Mouse (Mus musculus) layer of hippocampus, adult 18-20 months (tissue): ENCODE data around the gene Nfkbiz. TPM values are rescaled to one million over a fixed set of nuclear protein-coding genes. Genes with fewer than 3 reads are reported as not detected.
"Not testable (repeated sequence)": the region's sequence is repeated elsewhere in the genome, so short reads cannot be mapped to it uniquely, and the experiment has no call there.

ENCODE experiments used
- DNase-seq, 2 experiments: peaks; one replicate each; pipeline ENCODE4 v3.0.0; 2022; ENCODE audit warnings: low spot score in 2 of 2
- long read RNA-seq: library from polyadenylated mRNA; stranded (forward); transcript quantifications from one replicate; pipeline ENCODE4 v2.0.0, GENCODE M21; 2021
- total RNA-seq, 2 experiments: library from RNA; stranded (reverse); gene quantifications; 2 replicates each; pipeline ENCODE4 v1.2.3; 2021

Nfkbiz gene
- 1 to 10 TPM; 6.0 to 6.5 TPM for total RNA-seq
- long read RNA-seq, partial matches to known transcripts = 1 of 6 reads
- long read RNA-seq, other reads (novel, unspliced or antisense) = 2 of 6 reads

DNA sequence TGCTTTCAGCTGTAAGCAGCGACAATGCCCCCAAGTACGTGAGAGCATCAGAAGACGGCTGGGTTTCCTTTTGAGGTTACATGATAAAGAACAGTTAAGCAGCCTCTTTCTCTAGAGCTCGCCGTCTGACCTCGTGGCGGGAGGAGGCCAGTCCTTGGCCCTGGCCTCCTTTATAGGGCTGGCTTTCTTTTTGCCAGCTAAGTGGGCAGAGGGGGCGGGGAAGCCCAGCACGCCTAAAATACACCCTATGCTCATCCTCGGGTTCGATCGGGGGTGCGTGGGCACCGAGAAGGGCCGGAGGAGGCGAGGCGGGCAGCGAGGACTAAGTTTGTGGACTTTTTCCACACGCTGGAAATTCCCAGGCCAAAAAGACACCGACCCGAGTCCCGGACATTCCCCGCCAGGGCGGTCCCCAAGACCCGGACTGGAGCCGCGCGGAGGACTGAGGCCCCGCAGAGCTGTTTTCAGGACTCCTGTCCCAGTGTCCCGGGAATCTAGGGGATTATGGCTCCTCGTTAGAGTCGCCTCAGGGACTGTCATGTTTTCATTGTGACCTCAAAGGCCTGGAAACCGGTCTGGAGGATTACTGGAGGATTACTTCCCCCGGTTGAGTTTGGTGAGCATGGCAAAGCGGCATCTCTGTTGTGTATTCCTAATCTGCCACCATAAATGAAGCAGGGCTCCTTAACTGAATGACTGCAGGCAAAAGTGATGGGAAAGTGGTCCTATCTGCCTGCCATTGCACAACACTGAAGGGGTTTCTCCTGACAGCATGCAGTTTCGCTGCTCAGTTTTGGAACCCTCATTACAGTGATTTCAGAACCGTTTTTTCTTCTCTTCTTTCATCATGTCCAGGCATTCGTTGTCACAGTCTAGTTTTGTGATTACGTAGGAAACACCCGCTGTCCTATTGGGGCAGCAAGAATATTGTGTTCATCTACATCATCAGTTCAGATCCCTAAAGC, at the start of gene Nfkbiz:
TSS of gene Nfkbiz (minus strand) at position 390 of the 965 bp plus-strand sequence.
- DNase-seq = peak; percentile 71 to 80

GRCm38 (mm10) chr16:55887814-55888583, 49.3 kb upstream of the Nfkbiz start:
- DNase-seq = no peak

DNA sequence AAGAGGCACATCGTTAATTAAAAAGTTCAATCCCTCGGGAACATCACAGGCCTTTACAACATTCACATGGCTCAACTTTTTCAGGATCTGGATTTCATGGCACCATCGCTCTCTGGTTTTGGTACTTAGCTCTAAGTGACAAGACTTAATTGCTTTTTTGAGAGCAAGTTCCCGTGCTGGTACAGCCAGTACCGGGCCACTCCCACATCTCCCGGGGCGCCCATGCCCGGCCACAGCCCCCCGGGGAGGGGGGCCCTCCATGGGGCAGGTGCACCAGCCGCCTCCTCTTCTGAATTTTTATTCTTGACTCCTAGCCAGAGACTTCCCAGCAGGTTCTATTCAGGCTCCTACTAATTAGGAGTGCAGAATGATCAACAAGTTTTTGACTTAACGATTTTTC, 45.5 kb upstream of the Nfkbiz start:
- DNase-seq = no peak

DNA sequence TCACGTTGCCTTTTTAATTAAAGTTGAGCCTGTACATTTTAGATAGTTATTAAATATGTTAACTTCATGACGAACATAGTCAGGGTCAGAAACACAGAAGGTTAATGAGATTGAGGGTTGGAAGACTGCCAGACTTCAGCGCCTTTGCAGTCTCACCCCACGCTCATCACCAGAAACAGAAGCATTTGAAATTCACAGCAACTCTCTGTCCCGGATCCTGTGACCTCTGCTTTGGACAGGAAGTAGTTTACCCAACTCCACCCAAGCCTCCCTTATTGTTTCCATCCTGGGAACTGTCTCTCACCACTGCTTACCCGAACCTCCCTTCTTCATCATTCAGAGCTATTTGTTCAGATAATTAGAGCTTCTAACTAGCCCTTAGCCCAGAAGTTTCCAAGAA, 37.3 kb upstream of the Nfkbiz start:
- DNase-seq = no peak

- no peak for DNase-seq
Observed at GRCm38 (mm10) chr16:55863832-55864231, 25.1 kb upstream of the Nfkbiz start.

- peak; percentile 42 to 84 for DNase-seq
Observed at GRCm38 (mm10) chr16:55863149-55863815, 24.6 kb upstream of the Nfkbiz start.

- DNase-seq = no peak
Observed at GRCm38 (mm10) chr16:55861104-55861503, 22.4 kb upstream of the Nfkbiz start.

DNA sequence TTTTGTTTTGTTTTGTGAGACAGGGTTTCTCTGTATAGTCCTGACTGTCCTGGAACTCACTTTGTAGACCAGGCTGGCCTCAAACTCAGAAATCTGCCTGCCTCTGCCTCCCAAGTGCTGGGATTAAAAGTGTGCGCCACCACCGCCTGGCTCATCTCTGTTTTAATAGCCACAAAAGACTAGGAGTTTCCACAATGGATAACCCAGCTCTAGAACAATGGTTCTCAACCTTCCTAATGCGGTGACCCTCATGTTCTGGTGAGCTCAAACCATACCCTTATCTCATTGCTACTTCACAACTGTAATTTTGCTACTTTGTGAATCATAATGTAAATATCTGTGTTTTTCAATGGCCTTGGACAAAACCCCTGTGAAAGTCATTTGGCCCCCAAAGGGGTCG, 20.7 kb upstream of the Nfkbiz start:
- not testable (repeated sequence) for DNase-seq

- DNase-seq = peak; percentile 53 to 81
Observed at GRCm38 (mm10) chr16:55858465-55858864, 19.8 kb upstream of the Nfkbiz start.

DNA sequence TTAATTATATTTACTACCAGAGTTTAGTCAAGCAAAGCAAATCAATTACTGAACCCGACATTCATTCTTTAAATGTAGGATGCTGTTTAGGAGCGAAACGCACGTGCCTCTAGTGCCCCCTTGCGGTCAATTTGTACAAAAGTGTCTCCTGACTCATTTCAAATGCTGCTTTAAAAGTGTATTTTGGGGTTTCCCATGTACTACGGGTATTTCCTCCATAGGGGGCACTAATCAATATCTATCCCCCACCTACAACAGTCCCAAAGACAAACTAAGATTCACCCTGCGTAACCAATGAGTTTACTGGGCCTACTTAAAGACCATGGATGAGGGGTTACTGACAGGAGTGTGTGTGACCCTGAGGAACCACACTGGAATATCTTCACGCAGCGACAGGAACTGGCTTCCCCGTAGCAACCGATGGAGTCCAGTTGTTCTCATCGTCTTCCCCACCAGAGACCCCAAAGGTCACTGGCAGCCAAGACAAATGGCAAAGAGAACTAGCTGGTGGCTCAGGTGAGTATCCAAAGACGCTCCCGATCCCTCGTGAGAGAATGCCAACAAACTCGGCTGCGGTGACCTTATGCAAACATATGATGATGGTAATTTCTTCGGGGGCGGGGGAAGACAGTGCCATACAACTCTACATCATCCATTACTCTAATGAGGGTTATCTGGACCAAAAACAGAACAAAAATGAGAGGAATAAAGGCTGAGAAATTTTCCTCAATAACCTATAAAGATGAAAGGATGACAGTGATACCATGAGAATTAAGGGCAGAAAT, 14.4 kb upstream of the Nfkbiz start:
- peak; percentile 48 to 85 for DNase-seq

DNA sequence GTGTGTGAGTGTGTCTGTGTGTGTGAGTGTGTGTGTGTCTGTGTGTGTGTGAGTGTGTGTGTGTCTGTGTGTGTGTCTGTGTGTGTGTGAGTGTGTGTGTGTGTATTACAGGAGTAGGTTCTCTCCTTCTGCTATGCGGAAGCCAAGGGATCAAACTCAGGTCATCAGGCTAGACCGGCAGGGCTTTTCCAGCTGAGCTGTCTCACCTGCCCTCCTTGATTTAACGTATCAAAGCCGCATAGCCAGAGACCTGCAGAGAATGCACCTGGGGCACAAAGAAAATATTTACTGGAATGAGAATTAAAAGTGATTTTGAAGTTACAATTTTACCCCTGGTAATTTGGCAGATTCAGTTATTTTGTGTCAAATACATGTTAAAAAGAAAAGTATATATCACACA, 13.8 kb upstream of the Nfkbiz start:
- DNase-seq = no peak

DNA sequence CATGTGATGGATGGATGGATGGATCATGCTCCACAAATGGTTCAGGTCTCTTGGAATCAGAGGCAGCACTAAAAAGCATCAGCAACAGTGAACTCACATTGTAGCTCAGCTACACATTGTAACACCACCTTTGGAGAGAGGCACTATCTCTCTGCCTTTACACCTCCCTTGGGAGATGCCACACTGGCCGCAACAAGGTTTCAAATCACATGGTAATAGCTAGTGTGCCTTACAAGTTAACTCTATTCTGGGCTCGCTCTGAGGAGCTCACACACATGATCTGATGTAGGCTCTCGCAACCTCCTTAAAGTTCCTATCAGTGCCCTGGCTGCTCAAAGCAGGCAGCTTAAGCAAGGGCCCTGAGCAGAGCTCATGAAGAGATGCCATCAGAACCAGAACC, 11.8 kb upstream of the Nfkbiz start:
- no peak for DNase-seq

DNA sequence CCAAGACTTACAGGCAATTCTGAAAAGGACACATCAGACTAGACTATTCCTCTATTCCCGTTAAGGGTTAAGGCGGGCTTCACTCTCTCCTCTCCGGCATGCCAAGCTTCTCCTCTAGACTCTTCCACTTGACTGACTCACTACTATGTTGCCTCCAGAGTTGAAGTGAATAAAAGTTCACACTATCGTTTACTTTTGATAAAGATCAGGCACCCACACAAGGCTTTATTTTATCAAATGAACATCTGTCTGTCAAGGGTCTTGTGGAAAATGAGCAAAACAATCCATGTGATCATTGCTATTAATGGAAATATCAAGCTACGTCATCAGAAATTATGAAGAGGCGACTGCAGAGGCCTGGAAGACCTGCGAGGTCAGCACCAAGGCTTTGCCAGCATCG, 9.0 kb upstream of the Nfkbiz start:
- no peak for DNase-seq

- no peak for DNase-seq
Observed at GRCm38 (mm10) chr16:55844847-55845246, 6.1 kb upstream of the Nfkbiz start.

DNA sequence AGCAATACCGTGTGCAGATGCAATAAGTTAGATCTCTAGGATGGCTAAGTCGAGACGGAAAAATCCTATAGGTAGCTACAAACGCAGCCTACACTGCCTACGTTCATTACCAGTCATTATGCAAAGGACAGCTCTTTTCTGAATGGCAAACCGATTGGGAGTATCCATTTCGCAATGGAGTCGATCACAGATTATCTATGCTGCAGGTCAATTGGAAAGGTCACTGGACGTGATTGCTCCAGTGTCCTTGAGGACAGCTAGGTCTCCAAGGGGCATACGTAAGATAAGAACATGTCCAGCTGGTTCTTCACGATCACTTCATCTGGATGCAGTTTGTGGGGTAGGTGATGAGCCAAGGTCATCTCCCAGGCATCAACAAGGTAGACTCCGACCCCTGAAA, 5.2 kb upstream of the Nfkbiz start:
- no peak for DNase-seq

DNA sequence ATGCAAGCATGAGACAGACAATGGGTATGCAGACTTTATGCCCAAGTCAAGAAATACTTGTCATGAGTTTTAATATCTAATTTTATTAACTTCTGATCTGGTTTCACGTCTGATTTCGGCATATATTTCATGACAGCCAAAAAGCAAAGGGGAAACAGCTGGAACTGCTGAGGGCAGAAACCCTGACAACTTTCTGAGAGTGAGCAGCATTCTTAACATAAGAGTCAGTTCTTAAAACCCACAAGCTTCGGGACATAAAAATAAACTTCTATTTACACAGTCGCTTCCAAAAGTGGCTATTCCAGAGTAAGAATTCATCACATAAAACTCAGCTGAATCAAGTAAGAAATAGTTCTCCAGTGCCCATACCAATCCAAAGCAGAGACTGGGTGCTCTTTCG, 4.4 kb upstream of the Nfkbiz start:
- DNase-seq = no peak

DNA sequence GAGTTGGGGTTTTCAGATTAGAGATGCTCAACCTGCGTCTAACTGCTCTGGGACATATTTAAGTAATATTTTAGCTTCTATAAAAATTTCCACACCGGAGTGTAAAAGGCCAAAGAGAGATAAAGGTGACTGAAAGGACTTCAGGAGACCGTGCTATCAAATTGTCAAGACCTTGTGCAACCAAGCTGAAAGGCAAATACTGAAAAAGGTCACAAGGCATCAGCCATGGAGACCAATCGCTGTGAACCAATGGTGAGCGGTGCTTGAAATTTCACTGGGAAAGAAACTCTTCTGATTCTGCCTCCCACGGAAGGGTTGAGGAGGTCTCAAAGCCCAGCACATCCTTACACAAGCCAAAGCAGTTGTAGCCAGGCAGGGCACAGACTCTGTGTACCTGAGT, 2.8 kb upstream of the Nfkbiz start:
- DNase-seq = no peak

DNA sequence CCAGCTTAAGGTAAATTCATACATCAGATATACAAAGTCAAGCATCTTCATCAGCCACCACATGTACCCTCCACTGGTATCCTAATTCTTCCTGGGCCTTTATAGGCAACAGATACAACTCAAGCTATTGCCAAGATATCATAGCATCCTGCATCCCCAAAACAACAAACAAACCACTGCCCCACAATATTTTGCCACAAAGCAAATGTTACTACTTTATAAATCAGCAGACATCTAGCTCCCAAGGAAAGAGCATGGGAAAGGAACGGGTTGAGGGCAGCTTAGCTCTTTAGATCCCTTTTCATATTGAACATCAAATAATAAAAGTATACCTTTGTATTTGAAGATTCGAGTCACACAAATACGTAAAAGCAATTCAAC, 580 bp downstream of the Nfkbiz start:
- no peak for DNase-seq

DNA sequence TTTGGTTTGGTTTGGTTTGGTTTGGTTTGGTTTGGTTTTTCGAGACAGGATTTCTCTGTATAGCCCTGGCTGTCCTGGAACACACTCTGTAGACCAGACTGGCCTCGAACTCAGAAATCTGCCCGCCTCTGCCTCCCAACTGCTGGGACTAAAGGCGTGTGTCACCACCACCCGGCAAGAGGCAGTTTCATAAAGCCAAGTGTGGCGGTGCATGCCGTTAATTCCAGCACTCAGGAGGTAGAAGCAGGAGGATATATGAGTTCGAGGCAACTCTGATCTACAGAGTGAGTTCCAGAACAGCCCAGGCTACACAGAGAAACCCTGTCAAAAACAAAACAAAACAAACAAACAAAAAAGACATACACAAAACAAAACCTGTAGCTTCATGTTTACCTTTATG, 1.0 kb downstream of the Nfkbiz start:
- DNase-seq = not testable (repeated sequence)

DNA sequence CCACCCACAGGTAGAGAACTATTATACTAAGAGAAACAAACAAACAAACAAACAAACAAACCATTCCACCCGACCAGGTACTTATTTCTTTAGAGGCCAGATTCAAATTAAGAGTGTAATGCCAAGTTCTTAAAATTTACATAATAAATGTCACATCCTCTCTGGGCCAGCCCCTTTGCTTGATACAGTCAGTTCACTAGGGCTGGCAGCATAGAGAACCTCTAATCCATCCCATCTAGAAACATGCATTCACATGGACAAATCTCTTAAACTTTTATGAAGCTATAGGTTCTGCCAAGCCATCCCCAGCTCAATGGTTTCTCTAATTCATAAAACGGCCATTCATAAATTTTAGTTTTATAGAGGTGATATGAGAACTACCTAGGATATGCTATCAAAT, 1.5 kb downstream of the Nfkbiz start:
- no peak for DNase-seq

GRCm38 (mm10) chr16:55835798-55836197, 2.9 kb downstream of the Nfkbiz start:
- peak in 1 of 2 experiments; percentile 52 for DNase-seq
